Mouse (Mus musculus) CH12.LX (cell line): ENCODE data around the gene Ppp1r27. TPM values are rescaled to one million over a fixed set of nuclear protein-coding genes. Genes with fewer than 3 reads are reported as not detected.

Source experiments
- DNase-seq: peaks from one replicate; pipeline ENCODE4 v3.0.0-alpha.2; 2013; ENCODE audit errors: extremely low read depth
- H3K27ac ChIP-seq: 2 replicates; pipeline ENCODE4 v1.5.1; 2012; ENCODE audit warnings: low read depth, mild to moderate bottlenecking, control low read depth, moderate library complexity; ENCODE audit not compliant: insufficient read depth
- H3K27me3 ChIP-seq: replicated peaks from 2 replicates; pipeline ENCODE3; 2012; ENCODE audit warnings: inconsistent platforms
- H3K36me3 ChIP-seq, 2 experiments: replicated peaks in 1 of 2; 2 replicates each; pipeline versions ENCODE3 to v1.6.1; 2012; ENCODE audit warnings: inconsistent platforms in 1 of 2, low read length in 1 of 2, mild to moderate bottlenecking in 1 of 2, mixed read lengths in 1 of 2, moderate library complexity in 1 of 2; ENCODE audit not compliant: control insufficient read depth in 1 of 2, insufficient read depth in 1 of 2
- H3K4me1 ChIP-seq, 2 experiments: 2 replicates each; pipeline ENCODE4 v1.6.1; 2012; ENCODE audit warnings: inconsistent platforms in 1 of 2, moderate library complexity in 1 of 2; ENCODE audit not compliant: insufficient read depth in 2 of 2, control insufficient read depth in 1 of 2
- H3K4me2 ChIP-seq: 2 replicates; pipeline ENCODE4 v1.6.1; 2012; ENCODE audit warnings: low read depth, mild to moderate bottlenecking, control low read depth; ENCODE audit not compliant: poor library complexity, insufficient read depth, severe bottlenecking
- H3K4me3 ChIP-seq, 3 experiments: fragments of 150-350 bp in 1 of 3; sonication (generic) in 1 of 3; replicated peaks in 1 of 3; 2 replicates each; pipeline versions ENCODE3 to v1.5.1; 2011 to 2012; ENCODE audit warnings: low read depth in 2 of 3, low read length in 2 of 3, mild to moderate bottlenecking in 2 of 3, moderate library complexity in 2 of 3, control low read depth in 1 of 3, improper control_type of control experiment in 1 of 3, inconsistent platforms in 1 of 3, mixed read lengths in 1 of 3; ENCODE audit not compliant: poor library complexity in 1 of 3
- H3K79me2 ChIP-seq: replicated peaks from 2 replicates; pipeline ENCODE4 v1.6.1; 2012; ENCODE audit warnings: mild to moderate bottlenecking, moderate library complexity; ENCODE audit not compliant: control insufficient read depth, poor library complexity, insufficient read depth, severe bottlenecking; ENCODE audit errors: extremely low read depth
- H3K9ac ChIP-seq: 2 replicates; pipeline ENCODE4 v1.6.1; 2012; ENCODE audit warnings: low read depth, mild to moderate bottlenecking, control low read depth, moderate library complexity; ENCODE audit not compliant: insufficient read depth
- H3K9me3 ChIP-seq: replicated peaks from 2 replicates; pipeline ENCODE3; 2012; ENCODE audit warnings: low read length, inconsistent platforms, mixed read lengths
- CHD1 ChIP-seq: IDR thresholded peaks from 2 replicates; pipeline ENCODE4 v1.6.1; 2012; ENCODE audit warnings: low read depth, low read length, improper control_type of control experiment, inconsistent platforms
- CHD2 ChIP-seq: IDR thresholded peaks from 2 replicates; pipeline ENCODE4 v1.6.1; 2011; ENCODE audit warnings: low read length, improper control_type of control experiment
- E2F4 ChIP-seq: IDR thresholded peaks from 2 replicates; pipeline ENCODE4 v1.6.1; 2011; ENCODE audit warnings: low read depth, low read length, improper control_type of control experiment; ENCODE audit not compliant: insufficient replicate concordance
- GABPA ChIP-seq: IDR thresholded peaks from 2 replicates; pipeline ENCODE4 v1.6.1; 2012; ENCODE audit warnings: low read depth, low read length, improper control_type of control experiment, inconsistent platforms; ENCODE audit not compliant: insufficient replicate concordance
- JUN ChIP-seq: IDR thresholded peaks from 2 replicates; pipeline ENCODE4 v1.6.1; 2011; ENCODE audit warnings: low read depth, mild to moderate bottlenecking, low read length, improper control_type of control experiment, moderate library complexity; ENCODE audit not compliant: insufficient read depth
- MAFK ChIP-seq: IDR thresholded peaks from 2 replicates; pipeline ENCODE4 v1.6.1; 2011; ENCODE audit warnings: low read length, improper control_type of control experiment; ENCODE audit not compliant: insufficient replicate concordance
- MAX ChIP-seq: IDR thresholded peaks from 2 replicates; pipeline ENCODE4 v1.6.1; 2011; ENCODE audit warnings: low read length, improper control_type of control experiment
- MAZ ChIP-seq: IDR thresholded peaks from 2 replicates; pipeline ENCODE4 v1.6.1; 2012; ENCODE audit warnings: low read depth, mild to moderate bottlenecking, inconsistent platforms, low read length, improper control_type of control experiment, moderate library complexity
- MEF2A ChIP-seq: IDR thresholded peaks from 2 replicates; pipeline ENCODE4 v1.6.1; 2014; ENCODE audit warnings: low read depth, mild to moderate bottlenecking, inconsistent platforms, low read length, improper control_type of control experiment, borderline replicate concordance
- MYC ChIP-seq: IDR thresholded peaks from 2 replicates; pipeline ENCODE4 v1.6.1; 2011; ENCODE audit warnings: low read depth, mild to moderate bottlenecking, improper control_type of control experiment, low read length
- PAX5 ChIP-seq: IDR thresholded peaks from 2 replicates; pipeline ENCODE4 v1.6.1; 2012; ENCODE audit warnings: low read length, inconsistent platforms, mixed read lengths
- POLR2AphosphoS2 ChIP-seq: IDR thresholded peaks from 2 replicates; pipeline ENCODE4 v1.6.1; 2011; ENCODE audit warnings: low read depth, low read length, improper control_type of control experiment
- RCOR1 ChIP-seq: conservative IDR thresholded peaks from 2 replicates; pipeline ENCODE4 v1.6.1; 2012; ENCODE audit warnings: low read depth, mild to moderate bottlenecking, inconsistent platforms, low read length, improper control_type of control experiment
- TCF12 ChIP-seq: IDR thresholded peaks from 2 replicates; pipeline ENCODE4 v1.6.1; 2014; ENCODE audit warnings: low read depth, mild to moderate bottlenecking, inconsistent platforms, low read length, improper control_type of control experiment
- UBTF ChIP-seq: IDR thresholded peaks from 2 replicates; pipeline ENCODE4 v1.6.1; 2012; ENCODE audit warnings: low read depth, mild to moderate bottlenecking, inconsistent platforms, low read length, improper control_type of control experiment, moderate library complexity
- ZC3H11A ChIP-seq: IDR thresholded peaks from 2 replicates; pipeline ENCODE4 v1.6.1; 2012; ENCODE audit warnings: low read depth, mild to moderate bottlenecking, inconsistent platforms, low read length, improper control_type of control experiment
- dilution Hi-C: fragments of 300-500 bp; cut with MboI; formaldehyde crosslinking; loops from 2 replicates; pipeline ENCODE4 v1.14.3; 2020; ENCODE audit warnings: low sequenced_read_pairs; ENCODE audit not compliant: extremely low pct_unique_long_range_greater_than_20kb, extremely low pct_ligation_motif_present
- in situ Hi-C: fragments of 300-500 bp; cut with MboI; formaldehyde crosslinking; loops from 3 replicates; pipeline ENCODE4 v1.14.3; 2019; ENCODE audit warnings: low sequenced_read_pairs, low pct_ligation_motif_present, low pct_unique_long_range_greater_than_20kb, mixed read lengths
- polyA plus RNA-seq: library from polyadenylated mRNA; unstranded; fragments of >175 nt; gene quantifications from 2 replicates; pipeline ENCODE4 v1.2.1, GENCODE M21; 2012; ENCODE audit warnings: low read depth; ENCODE audit not compliant: insufficient read length
- total RNA-seq, 2 experiments: library from RNA; depleted of rRNA; stranded (reverse); fragments of 300-350 nt in 1 of 2; fragments of >200 nt in 1 of 2; gene quantifications; 2 replicates each; pipeline ENCODE4 v1.2.3; 2012 to 2014

The Ppp1r27 gene
- total and polyA plus RNA-seq, 3 experiments, result not detected

DNA sequence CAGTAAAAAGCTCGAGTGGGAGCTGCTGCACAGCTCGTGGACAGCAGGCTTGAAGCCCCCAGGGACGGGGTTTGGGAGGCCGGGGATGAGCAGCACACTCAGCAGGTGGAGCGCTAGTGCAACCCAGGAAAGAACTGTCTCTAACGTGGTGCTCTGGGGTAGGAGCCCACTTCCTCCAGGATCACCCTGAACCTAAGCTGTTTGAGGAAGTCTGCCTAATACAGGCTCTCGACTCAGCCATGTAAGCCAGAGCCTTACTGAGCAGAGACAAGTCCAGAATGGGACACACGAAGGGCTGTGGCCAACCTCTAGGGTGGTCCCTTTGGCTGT lies 12.0 kb downstream of the Ppp1r27 start:
- TF ChIP-seq E2F4 (no peak), JUN (no peak), MYC (no peak), PAX5 (no peak), MAZ (no peak), RCOR1 (no peak), MAFK (no peak), TCF12 (no peak)
- no peak overlapping the region for H3K4me2 ChIP-seq
- H3K79me2 ChIP-seq, result no peaks in the 10 kb centered on the region
- H3K9ac ChIP-seq, result no peak overlapping the region
- peaks cover 19 to 30% of the 10 kb centered on the region in 2 experiments for H3K36me3 ChIP-seq
- peaks cover 27 to 37% of the 10 kb centered on the region in 2 experiments for H3K4me1 ChIP-seq
- H3K27me3 ChIP-seq, result peaks cover 13% of the 10 kb centered on the region
- in situ Hi-C loops, result no loop called here
- no peaks in the 10 kb centered on the region for H3K9me3 ChIP-seq
- no peak overlapping the region for H3K4me3 ChIP-seq
- dilution Hi-C loops, result no loop called here
- H3K27ac ChIP-seq, result no peak overlapping the region
- no peak for DNase-seq

DNA sequence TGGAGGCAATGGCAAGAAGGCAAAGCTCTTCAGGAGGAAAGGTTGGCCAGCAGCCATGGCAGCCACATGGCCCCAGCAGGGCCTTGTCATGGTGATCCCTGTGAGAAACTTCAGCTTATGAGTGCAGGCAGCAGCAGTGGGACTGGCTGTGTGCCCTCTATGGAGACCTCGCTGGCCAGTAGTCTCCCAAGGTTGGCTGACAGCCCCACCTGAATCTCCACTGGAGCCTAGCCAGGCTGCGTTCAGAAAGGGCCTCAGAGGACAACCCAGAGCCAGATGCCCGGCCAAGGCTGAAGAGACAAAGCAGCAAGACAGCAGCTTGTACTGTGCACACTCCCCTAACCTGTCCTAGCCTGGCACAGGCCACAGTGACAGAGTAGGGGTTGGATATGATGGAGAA lies 12.4 kb downstream of the Ppp1r27 start:
- no peaks in the 10 kb centered on the region for H3K9me3 ChIP-seq
- TF ChIP-seq POLR2AphosphoS2 (no peak), MYC (no peak), CHD2 (no peak), ZC3H11A (no peak), MAX (no peak), UBTF (no peak), CHD1 (no peak), RCOR1 (no peak), MAZ (no peak), MEF2A (no peak), GABPA (no peak)
- dilution Hi-C loops, result no loop called here
- H3K36me3 ChIP-seq, result peaks cover 15 to 25% of the 10 kb centered on the region in 2 experiments
- peaks cover 16% of the 10 kb centered on the region for H3K27me3 ChIP-seq
- H3K4me3 ChIP-seq, result no peak overlapping the region
- no peak overlapping the region for H3K27ac ChIP-seq
- no peaks in the 10 kb centered on the region for H3K79me2 ChIP-seq
- H3K4me2 ChIP-seq, result no peak overlapping the region
- peaks cover 27 to 37% of the 10 kb centered on the region in 2 experiments for H3K4me1 ChIP-seq
- H3K9ac ChIP-seq, result no peak overlapping the region
- in situ Hi-C loops, result no loop called here
- no peak for DNase-seq
